Mouse (Mus musculus) olfactory bulb, adult 2 months (tissue): ENCODE results near the gene Muc1.

ENCODE experiments used
- CTCF ChIP-seq: fragments of 200-500 bp; IDR thresholded peaks from 2 replicates; pipeline ENCODE4 v1.5.1; 2012; ENCODE audit warnings: low read depth, mild to moderate bottlenecking, low read length, moderate library complexity; ENCODE audit not compliant: insufficient read depth
- POLR2A ChIP-seq: fragments of 200-500 bp; IDR thresholded peaks from 2 replicates; pipeline ENCODE4 v1.6.1; 2012; ENCODE audit warnings: mild to moderate bottlenecking, low read depth, low read length, moderate library complexity; ENCODE audit not compliant: insufficient read depth

DNA sequence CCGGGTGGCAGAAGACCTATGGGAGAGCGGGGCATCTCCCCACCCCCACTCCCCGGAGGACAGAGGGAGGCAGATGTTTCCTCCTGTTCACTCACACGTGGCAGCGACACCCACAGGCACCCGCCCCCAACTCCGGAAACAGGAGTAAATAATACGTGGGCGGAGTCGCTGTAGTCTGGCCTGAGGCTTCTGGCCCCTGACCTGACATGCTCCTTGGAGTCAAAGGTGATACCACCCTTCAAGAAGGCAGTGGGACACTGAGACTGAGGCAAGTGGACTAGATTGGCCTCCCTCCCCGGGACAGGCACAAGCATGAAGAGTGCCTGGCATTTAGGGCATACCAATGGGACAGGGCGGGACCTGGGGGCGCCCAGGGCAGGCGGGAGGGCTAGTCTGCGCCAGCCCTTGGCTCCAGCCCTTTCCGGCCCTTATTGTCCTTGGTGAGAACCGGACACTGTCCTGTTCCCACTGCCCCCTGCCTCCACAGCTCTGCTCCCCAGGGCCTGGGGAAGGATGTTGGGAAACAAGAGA is 22.6 kb downstream of the Muc1 start:
- TF ChIP-seq CTCF (no peak), POLR2A (no peak)
